Mouse (Mus musculus) CH12.LX (cell line): ENCODE data around the gene A830031A19Rik. TPM values are rescaled to one million over a fixed set of nuclear protein-coding genes. Genes with fewer than 3 reads are reported as not detected.
A peak's percentile ranks its signal among the peaks of the same experiment; 100 is the strongest.

ENCODE experiments used
- DNase-seq: peaks from one replicate; pipeline ENCODE4 v3.0.0-alpha.2; 2013; ENCODE audit errors: extremely low read depth
- H3K27ac ChIP-seq: 2 replicates; pipeline ENCODE4 v1.5.1; 2012; ENCODE audit warnings: low read depth, mild to moderate bottlenecking, control low read depth, moderate library complexity; ENCODE audit not compliant: insufficient read depth
- H3K27me3 ChIP-seq: replicated peaks from 2 replicates; pipeline ENCODE3; 2012; ENCODE audit warnings: inconsistent platforms
- H3K36me3 ChIP-seq, 2 experiments: replicated peaks in 1 of 2; 2 replicates each; pipeline versions ENCODE3 to v1.6.1; 2012; ENCODE audit warnings: inconsistent platforms in 1 of 2, low read length in 1 of 2, mild to moderate bottlenecking in 1 of 2, mixed read lengths in 1 of 2, moderate library complexity in 1 of 2; ENCODE audit not compliant: control insufficient read depth in 1 of 2, insufficient read depth in 1 of 2
- H3K4me1 ChIP-seq, 2 experiments: 2 replicates each; pipeline ENCODE4 v1.6.1; 2012; ENCODE audit warnings: inconsistent platforms in 1 of 2, moderate library complexity in 1 of 2; ENCODE audit not compliant: insufficient read depth in 2 of 2, control insufficient read depth in 1 of 2
- H3K4me2 ChIP-seq: 2 replicates; pipeline ENCODE4 v1.6.1; 2012; ENCODE audit warnings: low read depth, mild to moderate bottlenecking, control low read depth; ENCODE audit not compliant: poor library complexity, insufficient read depth, severe bottlenecking
- H3K4me3 ChIP-seq, 3 experiments: fragments of 150-350 bp in 1 of 3; sonication (generic) in 1 of 3; replicated peaks in 1 of 3; 2 replicates each; pipeline versions ENCODE3 to v1.5.1; 2011 to 2012; ENCODE audit warnings: low read depth in 2 of 3, low read length in 2 of 3, mild to moderate bottlenecking in 2 of 3, moderate library complexity in 2 of 3, control low read depth in 1 of 3, improper control_type of control experiment in 1 of 3, inconsistent platforms in 1 of 3, mixed read lengths in 1 of 3; ENCODE audit not compliant: poor library complexity in 1 of 3
- H3K79me2 ChIP-seq: replicated peaks from 2 replicates; pipeline ENCODE4 v1.6.1; 2012; ENCODE audit warnings: mild to moderate bottlenecking, moderate library complexity; ENCODE audit not compliant: control insufficient read depth, poor library complexity, insufficient read depth, severe bottlenecking; ENCODE audit errors: extremely low read depth
- H3K9ac ChIP-seq: 2 replicates; pipeline ENCODE4 v1.6.1; 2012; ENCODE audit warnings: low read depth, mild to moderate bottlenecking, control low read depth, moderate library complexity; ENCODE audit not compliant: insufficient read depth
- H3K9me3 ChIP-seq: replicated peaks from 2 replicates; pipeline ENCODE3; 2012; ENCODE audit warnings: low read length, inconsistent platforms, mixed read lengths
- BHLHE40 ChIP-seq: IDR thresholded peaks from 2 replicates; pipeline ENCODE4 v1.6.1; 2011; ENCODE audit warnings: mild to moderate bottlenecking, low read depth, low read length, improper control_type of control experiment
- CHD1 ChIP-seq: IDR thresholded peaks from 2 replicates; pipeline ENCODE4 v1.6.1; 2012; ENCODE audit warnings: low read depth, low read length, improper control_type of control experiment, inconsistent platforms
- CHD2 ChIP-seq: IDR thresholded peaks from 2 replicates; pipeline ENCODE4 v1.6.1; 2011; ENCODE audit warnings: low read length, improper control_type of control experiment
- ELF1 ChIP-seq: IDR thresholded peaks from 2 replicates; pipeline ENCODE4 v1.6.1; 2014; ENCODE audit warnings: low read depth, mild to moderate bottlenecking, inconsistent platforms, low read length, improper control_type of control experiment
- EP300 ChIP-seq: IDR thresholded peaks from 2 replicates; pipeline ENCODE4 v1.6.1; 2011; ENCODE audit warnings: low read length, improper control_type of control experiment
- ETS1 ChIP-seq: conservative IDR thresholded peaks from 2 replicates; pipeline ENCODE4 v1.6.1; 2012; ENCODE audit warnings: low read depth, mild to moderate bottlenecking, inconsistent platforms, low read length, improper control_type of control experiment, moderate library complexity
- JUN ChIP-seq: IDR thresholded peaks from 2 replicates; pipeline ENCODE4 v1.6.1; 2011; ENCODE audit warnings: low read depth, mild to moderate bottlenecking, low read length, improper control_type of control experiment, moderate library complexity; ENCODE audit not compliant: insufficient read depth
- MAX ChIP-seq: IDR thresholded peaks from 2 replicates; pipeline ENCODE4 v1.6.1; 2011; ENCODE audit warnings: low read length, improper control_type of control experiment
- MYC ChIP-seq: IDR thresholded peaks from 2 replicates; pipeline ENCODE4 v1.6.1; 2011; ENCODE audit warnings: low read depth, mild to moderate bottlenecking, improper control_type of control experiment, low read length
- PAX5 ChIP-seq: IDR thresholded peaks from 2 replicates; pipeline ENCODE4 v1.6.1; 2012; ENCODE audit warnings: low read length, inconsistent platforms, mixed read lengths
- RCOR1 ChIP-seq: conservative IDR thresholded peaks from 2 replicates; pipeline ENCODE4 v1.6.1; 2012; ENCODE audit warnings: low read depth, mild to moderate bottlenecking, inconsistent platforms, low read length, improper control_type of control experiment
- UBTF ChIP-seq: IDR thresholded peaks from 2 replicates; pipeline ENCODE4 v1.6.1; 2012; ENCODE audit warnings: low read depth, mild to moderate bottlenecking, inconsistent platforms, low read length, improper control_type of control experiment, moderate library complexity
- USF1 ChIP-seq: IDR thresholded peaks from 2 replicates; pipeline ENCODE4 v1.6.1; 2014; ENCODE audit warnings: low read depth, mild to moderate bottlenecking, inconsistent platforms, low read length, improper control_type of control experiment
- ZKSCAN1 ChIP-seq: IDR thresholded peaks from 2 replicates; pipeline ENCODE4 v1.6.1; 2012; ENCODE audit warnings: low read depth, inconsistent platforms, low read length, improper control_type of control experiment, borderline replicate concordance
- ZNF384 ChIP-seq: IDR thresholded peaks from 2 replicates; pipeline ENCODE4 v1.6.1; 2012; ENCODE audit warnings: low read depth, low read length, improper control_type of control experiment, inconsistent platforms
- dilution Hi-C: fragments of 300-500 bp; cut with MboI; formaldehyde crosslinking; loops from 2 replicates; pipeline ENCODE4 v1.14.3; 2020; ENCODE audit warnings: low sequenced_read_pairs; ENCODE audit not compliant: extremely low pct_unique_long_range_greater_than_20kb, extremely low pct_ligation_motif_present
- in situ Hi-C: fragments of 300-500 bp; cut with MboI; formaldehyde crosslinking; loops from 3 replicates; pipeline ENCODE4 v1.14.3; 2019; ENCODE audit warnings: low sequenced_read_pairs, low pct_ligation_motif_present, low pct_unique_long_range_greater_than_20kb, mixed read lengths
- polyA plus RNA-seq: library from polyadenylated mRNA; unstranded; fragments of >175 nt; gene quantifications from 2 replicates; pipeline ENCODE4 v1.2.1, GENCODE M21; 2012; ENCODE audit warnings: low read depth; ENCODE audit not compliant: insufficient read length
- total RNA-seq, 2 experiments: library from RNA; depleted of rRNA; stranded (reverse); fragments of 300-350 nt in 1 of 2; fragments of >200 nt in 1 of 2; gene quantifications; 2 replicates each; pipeline ENCODE4 v1.2.3; 2012 to 2014

A830031A19Rik gene
- total and polyA plus RNA-seq, 3 experiments, result not detected

DNA sequence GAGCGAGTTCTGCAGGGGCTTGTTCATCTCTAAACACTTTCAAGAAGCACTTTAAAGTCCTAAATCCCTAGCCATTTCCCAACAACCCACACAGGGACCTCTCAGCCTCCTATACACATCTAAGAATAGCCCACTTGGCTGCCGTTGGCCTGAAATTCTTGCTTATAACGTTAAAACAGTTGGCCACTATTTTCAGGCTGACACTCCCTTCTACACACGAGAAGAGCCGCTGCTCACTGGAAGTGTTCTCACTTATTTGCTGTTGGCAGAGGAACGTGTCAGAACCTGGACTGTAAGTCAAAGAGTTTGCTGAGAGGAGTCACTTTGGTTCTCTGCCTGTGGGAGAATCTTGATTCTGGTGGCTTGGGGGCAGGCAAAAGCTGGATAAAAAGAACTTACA, 30.8 kb downstream of the A830031A19Rik start:
- no peak for DNase-seq
- dilution Hi-C loops, result no loop called here
- Histone ChIP-seq H3K9me3 (no peaks in the 10 kb centered on the region), H3K4me1 (no peaks in the 10 kb centered on the region), H3K27me3 (peaks cover 2% of the 10 kb centered on the region), H3K9ac (no peak overlapping the region), H3K4me3 (no peak overlapping the region), H3K27ac (no peak overlapping the region), H3K36me3 (no peaks in the 10 kb centered on the region), H3K79me2 (no peaks in the 10 kb centered on the region), H3K4me2 (no peak overlapping the region)
- TF ChIP-seq MAX (no peak), UBTF (no peak), CHD2 (no peak), CHD1 (no peak)
- TF ChIP-seq, all 38 proteins: peak for 0
- in situ Hi-C loops, result loop anchor here (25.0 kb wide), 1 partner anchor 1818 kb away; no protein-coding TSS in a partner anchor

DNA sequence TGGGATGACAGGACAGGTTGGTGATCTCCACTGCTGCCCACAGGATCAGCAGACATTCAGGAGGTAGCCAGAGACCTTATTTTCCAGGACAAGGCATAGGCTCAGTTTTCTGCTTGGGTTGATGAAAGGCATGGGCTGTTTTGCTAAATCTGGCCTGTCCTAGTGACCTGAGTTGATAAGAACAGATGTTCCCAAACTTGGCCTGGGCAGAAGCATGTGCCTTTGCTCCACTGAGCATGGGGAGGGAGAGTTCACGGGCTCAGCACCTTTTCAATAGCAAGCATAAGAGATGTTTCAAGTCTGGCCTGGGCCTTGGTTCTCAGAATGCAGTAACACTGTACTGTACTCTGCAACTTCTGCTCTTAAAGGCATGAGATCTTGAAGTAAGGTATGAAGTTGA, 54.1 kb downstream of the A830031A19Rik start:
- no peak overlapping the region for H3K9ac ChIP-seq
- H3K79me2 ChIP-seq, result no peaks in the 10 kb centered on the region
- no peak overlapping the region for H3K27ac ChIP-seq
- in situ Hi-C loops (no loop called here), dilution Hi-C loops (no loop called here)
- no peak for DNase-seq
- H3K4me2 ChIP-seq, result no peak overlapping the region
- no peaks in the 10 kb centered on the region for H3K36me3 ChIP-seq
- TF ChIP-seq JUN (no peak), ZKSCAN1 (no peak), BHLHE40 (no peak), RCOR1 (no peak), ETS1 (no peak), MYC (no peak), MAX (no peak)
- peaks cover 2 to 18% of the 10 kb centered on the region in 2 experiments; a peak in 2 of 4 replicates for H3K4me1 ChIP-seq
- H3K9me3 ChIP-seq, result no peaks in the 10 kb centered on the region
- no peaks in the 10 kb centered on the region for H3K27me3 ChIP-seq
- no peak overlapping the region for H3K4me3 ChIP-seq

DNA sequence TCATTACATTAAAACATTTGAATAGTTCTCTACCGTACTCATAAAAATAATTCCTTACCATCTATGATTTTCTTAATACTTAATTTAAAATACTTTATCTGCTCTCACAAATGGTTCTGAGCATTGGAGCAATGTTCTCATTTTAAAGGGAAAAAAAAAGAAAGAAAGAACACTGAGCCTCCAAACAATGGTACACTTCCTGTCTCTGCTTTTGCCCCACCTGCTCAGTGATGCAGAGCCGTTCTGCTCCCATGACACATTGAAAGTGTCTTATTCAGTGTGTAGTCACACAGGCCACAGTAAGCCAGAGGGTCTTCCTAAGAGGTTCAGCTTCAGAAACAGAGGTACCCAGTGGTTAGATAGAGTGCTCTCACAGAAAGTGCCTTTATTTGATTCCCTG, 56.1 kb downstream of the A830031A19Rik start:
- Histone ChIP-seq H3K27ac (no peak overlapping the region), H3K36me3 (no peaks in the 10 kb centered on the region), H3K4me1 (peaks cover 2 to 18% of the 10 kb centered on the region in 2 experiments; a peak in 2 of 4 replicates), H3K9ac (no peak overlapping the region), H3K79me2 (no peaks in the 10 kb centered on the region), H3K4me3 (no peak overlapping the region), H3K27me3 (no peaks in the 10 kb centered on the region), H3K9me3 (no peaks in the 10 kb centered on the region), H3K4me2 (0 out of 2 replicates have a peak overlapping the region, but pooled peaks have one; percentile 16)
- dilution Hi-C loops, result no loop called here
- peak; percentile 48 for DNase-seq
- in situ Hi-C loops, result no loop called here
- no peak for TF ChIP-seq ZKSCAN1
- TF ChIP-seq ELF1, result peak; percentile 14; the same call in 1 of the 2 replicates
- TF ChIP-seq ZNF384, result peak; percentile 72
- TF ChIP-seq USF1, result no peak
- TF ChIP-seq PAX5, result no peak
- TF ChIP-seq EP300, result peak; percentile 25; the same call in 1 of the 2 replicates
